Mouse (Mus musculus) erythroblast, embryonic 14.5 days (primary cell): ENCODE results near the gene Cdh12.

Source experiments
- GATA1 ChIP-seq: IDR thresholded peaks from 2 replicates; pipeline ENCODE4 v1.6.1; 2012; ENCODE audit warnings: low read length, inconsistent platforms, mixed read lengths
- TAL1 ChIP-seq: IDR thresholded peaks from 3 replicates; pipeline ENCODE4 v1.6.1; 2012; ENCODE audit warnings: low read length, inconsistent platforms, mixed read lengths

DNA sequence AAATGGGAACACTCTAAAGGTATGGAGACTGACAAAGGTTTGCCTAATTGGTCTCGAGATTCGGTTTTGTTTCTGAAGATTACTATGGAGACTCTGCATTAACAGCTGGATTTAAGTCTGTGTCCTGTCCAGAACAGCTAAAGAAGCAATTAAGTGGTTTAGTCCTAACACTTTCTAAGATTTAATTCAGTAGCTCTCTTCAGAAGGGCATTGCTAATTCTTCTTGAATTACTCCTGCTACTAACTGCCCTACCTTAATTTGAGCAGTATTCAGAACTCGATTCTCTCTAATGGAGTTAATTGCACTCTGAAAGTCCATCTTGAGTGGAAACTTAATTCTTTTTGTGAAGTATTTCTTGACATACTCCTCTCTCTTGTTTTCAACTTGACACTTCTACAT is 9.4 kb downstream of the Cdh12 start:
- TF ChIP-seq GATA1 (no peak), TAL1 (no peak)
